Mouse (Mus musculus): Measurements from ENCODE around the gene Cul9. TPM values are rescaled to one million over a fixed set of nuclear protein-coding genes. Genes with fewer than 3 reads are reported as not detected.

Cul9 gene
- polyA plus RNA-seq, 1 experiment from 2014 or later: 7.6 TPM

- peaks cover 22% of the 10 kb centered on the region for H3K4me1 ChIP-seq (ENCODE audit: control insufficient read depth, insufficient read depth, low read length)
- peaks cover 10% of the 10 kb centered on the region for H3K27me3 ChIP-seq (replicated peaks; ENCODE audit: control insufficient read depth, insufficient read depth, low read length)
- H3K9ac ChIP-seq (ENCODE audit: low read length): no peak overlapping the region
- DNase-seq (ENCODE audit: low spot score): no peak
- no peaks in the 10 kb centered on the region for H3K9me3 ChIP-seq (replicated peaks; ENCODE audit: control insufficient read depth, low read length)
- H3K4me2 ChIP-seq (ENCODE audit: low read length): no peak overlapping the region
- no peak overlapping the region for H3K4me3 ChIP-seq (ENCODE audit: low read depth, low read length)
- no peak for ATAC-seq
- WGBS: 57% methylated on average over 3 of the region's 3 CpGs
- peaks cover 34% of the 10 kb centered on the region for H3K36me3 ChIP-seq (ENCODE audit: control insufficient read depth, insufficient read depth, low read length)
- H3K27ac ChIP-seq (ENCODE audit: low read depth, low read length): no peak overlapping the region
Measured at GRCm38 (mm10) chr17:46458439-46458838, 87.7 kb downstream of the Cul9 start.

- Histone ChIP-seq H3K36me3 (ENCODE audit: control insufficient read depth, insufficient read depth, low read length) (peaks cover 29% of the 10 kb centered on the region), H3K4me1 (ENCODE audit: control insufficient read depth, insufficient read depth, low read length) (peaks cover 24% of the 10 kb centered on the region), H3K27ac (ENCODE audit: low read depth, low read length) (no peak overlapping the region), H3K4me2 (ENCODE audit: low read length) (no peak overlapping the region), H3K9ac (ENCODE audit: low read length) (no peak overlapping the region), H3K9me3 (replicated peaks; ENCODE audit: control insufficient read depth, low read length) (no peaks in the 10 kb centered on the region), H3K4me3 (ENCODE audit: low read depth, low read length) (no peak overlapping the region), H3K27me3 (replicated peaks; ENCODE audit: control insufficient read depth, insufficient read depth, low read length) (peaks cover 12% of the 10 kb centered on the region)
- ATAC-seq (no peak), DNase-seq (ENCODE audit: low spot score) (peak; percentile 34)
- 21% methylated on average over 10 of the region's 10 CpGs for WGBS
Measured at GRCm38 (mm10) chr17:46457791-46458190, 88.4 kb downstream of the Cul9 start.

DNA sequence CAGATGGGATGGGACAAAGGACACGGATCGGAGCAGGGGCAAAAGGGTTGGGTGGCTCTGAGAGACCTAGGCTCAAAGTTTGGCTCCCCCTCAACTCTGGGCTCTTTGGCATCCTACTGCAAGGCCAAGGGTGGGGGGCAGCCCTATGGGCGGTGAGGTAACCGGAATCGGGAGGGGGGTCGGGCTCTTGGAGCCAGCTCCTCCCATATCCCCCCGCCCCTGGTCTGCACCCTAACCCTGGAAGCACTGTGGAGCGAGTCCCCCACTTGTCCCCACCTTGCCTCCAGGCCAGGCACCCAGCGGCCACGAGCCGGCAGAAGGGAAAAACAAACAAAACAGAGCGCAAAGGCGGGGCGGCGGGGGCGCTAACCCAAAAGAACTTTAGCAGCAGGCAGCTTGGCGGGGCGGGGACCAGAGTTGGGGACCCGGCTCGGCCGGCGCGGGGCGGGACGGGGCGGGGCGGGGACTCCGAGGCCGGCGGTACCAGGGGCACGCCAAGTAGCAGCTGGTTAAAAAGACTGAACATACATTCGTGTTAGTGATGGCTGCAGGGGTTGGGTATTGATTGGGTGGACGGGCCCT, 91.0 kb downstream of the Cul9 start:
- Histone ChIP-seq H3K4me3 (ENCODE audit: low read depth, low read length) (peak overlapping the region; percentile 27), H3K27me3 (replicated peaks; ENCODE audit: control insufficient read depth, insufficient read depth, low read length) (peaks cover 12% of the 10 kb centered on the region), H3K9me3 (replicated peaks; ENCODE audit: control insufficient read depth, low read length) (no peaks in the 10 kb centered on the region), H3K9ac (ENCODE audit: low read length) (peak overlapping the region; percentile 40), H3K4me2 (ENCODE audit: low read length) (peak overlapping the region; percentile 71), H3K4me1 (ENCODE audit: control insufficient read depth, insufficient read depth, low read length) (peaks cover 24% of the 10 kb centered on the region), H3K27ac (ENCODE audit: low read depth, low read length) (no peak overlapping the region), H3K36me3 (ENCODE audit: control insufficient read depth, insufficient read depth, low read length) (peaks cover 14% of the 10 kb centered on the region)
- DNase-seq (ENCODE audit: low spot score): peak; percentile 52
- peak; percentile 69 for ATAC-seq
- WGBS: 1% methylated on average over 33 of the region's 33 CpGs

GRCm38 (mm10) chr17:46454539-46454938, 91.6 kb downstream of the Cul9 start:
- Histone ChIP-seq H3K4me1 (ENCODE audit: control insufficient read depth, insufficient read depth, low read length) (peaks cover 24% of the 10 kb centered on the region), H3K4me3 (ENCODE audit: low read depth, low read length) (peak overlapping the region; percentile 27), H3K27ac (ENCODE audit: low read depth, low read length) (0 out of 2 replicates have a peak overlapping the region, but pooled peaks have one; percentile 9), H3K36me3 (ENCODE audit: control insufficient read depth, insufficient read depth, low read length) (peaks cover 7% of the 10 kb centered on the region), H3K27me3 (replicated peaks; ENCODE audit: control insufficient read depth, insufficient read depth, low read length) (peaks cover 12% of the 10 kb centered on the region), H3K4me2 (ENCODE audit: low read length) (peak overlapping the region; percentile 71), H3K9ac (ENCODE audit: low read length) (peak overlapping the region; percentile 40), H3K9me3 (replicated peaks; ENCODE audit: control insufficient read depth, low read length) (no peaks in the 10 kb centered on the region)
- DNase-seq (ENCODE audit: low spot score) (peak; percentile 49), ATAC-seq (peak; percentile 15; the same call in 1 of the 2 replicates)
- 2% methylated on average over 9 of the region's 9 CpGs for WGBS

DNA sequence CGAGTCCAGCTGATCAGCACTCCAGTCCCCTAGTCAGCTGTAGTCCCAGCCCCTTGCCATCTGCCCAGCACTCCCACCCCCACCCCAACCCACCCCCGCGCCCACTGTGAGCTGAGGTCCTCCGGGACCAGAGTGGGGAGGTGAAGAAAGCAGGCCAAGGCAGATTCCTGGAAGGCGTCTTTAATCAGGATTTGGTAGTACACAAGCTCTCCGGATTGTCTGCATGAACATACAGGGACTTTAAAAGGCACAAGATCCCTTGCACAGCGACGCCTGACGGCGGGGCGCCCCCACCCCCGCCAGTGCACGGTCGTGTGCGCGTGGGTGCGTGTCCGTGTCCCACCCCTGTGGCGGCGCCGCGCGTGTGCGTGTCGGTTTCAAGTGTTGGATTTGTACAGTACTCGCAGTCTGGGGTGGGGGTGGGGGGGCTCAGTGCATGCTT, 92.2 kb downstream of the Cul9 start:
- peak overlapping the region; percentile 27 for H3K4me3 ChIP-seq (ENCODE audit: low read depth, low read length)
- H3K27ac ChIP-seq (ENCODE audit: low read depth, low read length): 0 out of 2 replicates have a peak overlapping the region, but pooled peaks have one; percentile 14
- H3K9ac ChIP-seq (ENCODE audit: low read length): peak overlapping the region; percentile 40
- 2% methylated on average over 26 of the region's 26 CpGs for WGBS
- DNase-seq (ENCODE audit: low spot score): peak; percentile 50
- peak; percentile 41 for ATAC-seq
- peaks cover 12% of the 10 kb centered on the region for H3K27me3 ChIP-seq (replicated peaks; ENCODE audit: control insufficient read depth, insufficient read depth, low read length)
- peaks cover 24% of the 10 kb centered on the region for H3K4me1 ChIP-seq (ENCODE audit: control insufficient read depth, insufficient read depth, low read length)
- H3K9me3 ChIP-seq (replicated peaks; ENCODE audit: control insufficient read depth, low read length): no peaks in the 10 kb centered on the region
- peak overlapping the region; percentile 71 for H3K4me2 ChIP-seq (ENCODE audit: low read length)
- peaks cover 3% of the 10 kb centered on the region; the same call in 1 of the 2 replicates for H3K36me3 ChIP-seq (ENCODE audit: control insufficient read depth, insufficient read depth, low read length)

DNA sequence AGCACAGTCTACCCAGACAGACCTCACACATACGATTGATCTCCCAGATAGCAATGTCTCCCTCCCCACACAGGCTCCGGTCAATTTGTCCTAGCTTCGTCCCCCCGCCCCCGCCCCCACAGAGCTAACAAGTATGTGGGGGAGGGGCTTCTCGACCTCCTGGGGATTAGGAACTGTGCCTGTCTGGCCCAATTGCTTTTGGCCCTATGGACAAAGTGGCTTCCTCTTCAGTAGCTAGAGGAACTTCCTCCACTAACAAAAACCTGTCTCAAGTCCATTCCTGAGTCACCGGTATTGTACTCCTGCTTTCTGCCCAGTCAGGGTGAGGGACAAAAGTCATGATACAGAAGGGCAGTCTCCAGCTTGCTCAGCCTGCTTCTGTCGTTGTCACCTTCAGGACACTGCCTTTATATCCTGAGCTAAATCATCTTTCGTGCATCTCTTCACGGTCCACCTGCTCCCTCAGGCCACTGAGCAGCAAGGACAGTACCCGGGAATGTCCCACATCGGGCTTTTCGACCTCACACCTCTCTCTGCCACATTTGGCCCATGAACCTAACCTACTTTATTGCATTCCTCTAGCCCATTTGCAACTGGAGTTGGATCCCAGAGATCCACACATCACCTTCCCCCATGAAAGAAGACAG, 92.8 kb downstream of the Cul9 start:
- Histone ChIP-seq H3K4me2 (ENCODE audit: low read length) (peak overlapping the region; percentile 71), H3K4me3 (ENCODE audit: low read depth, low read length) (0 out of 2 replicates have a peak overlapping the region, but pooled peaks have one; percentile 27), H3K36me3 (ENCODE audit: control insufficient read depth, insufficient read depth, low read length) (no peaks in the 10 kb centered on the region), H3K27me3 (replicated peaks; ENCODE audit: control insufficient read depth, insufficient read depth, low read length) (peaks cover 12% of the 10 kb centered on the region), H3K9me3 (replicated peaks; ENCODE audit: control insufficient read depth, low read length) (no peaks in the 10 kb centered on the region), H3K9ac (ENCODE audit: low read length) (peak overlapping the region; percentile 40; the same call in 1 of the 2 replicates), H3K4me1 (ENCODE audit: control insufficient read depth, insufficient read depth, low read length) (peaks cover 24% of the 10 kb centered on the region), H3K27ac (ENCODE audit: low read depth, low read length) (0 out of 2 replicates have a peak overlapping the region, but pooled peaks have one; percentile 14)
- 8% methylated on average over 13 of the region's 13 CpGs for WGBS
- DNase-seq (ENCODE audit: low spot score) (no peak), ATAC-seq (no peak)

GRCm38 (mm10) chr17:46452683-46453082, 93.5 kb downstream of the Cul9 start:
- DNase-seq (ENCODE audit: low spot score) (no peak), ATAC-seq (no peak)
- Histone ChIP-seq H3K9me3 (replicated peaks; ENCODE audit: control insufficient read depth, low read length) (no peaks in the 10 kb centered on the region), H3K9ac (ENCODE audit: low read length) (no peak overlapping the region), H3K4me2 (ENCODE audit: low read length) (no peak overlapping the region), H3K4me1 (ENCODE audit: control insufficient read depth, insufficient read depth, low read length) (peaks cover 24% of the 10 kb centered on the region), H3K4me3 (ENCODE audit: low read depth, low read length) (no peak overlapping the region), H3K27me3 (replicated peaks; ENCODE audit: control insufficient read depth, insufficient read depth, low read length) (peaks cover 12% of the 10 kb centered on the region), H3K36me3 (ENCODE audit: control insufficient read depth, insufficient read depth, low read length) (no peaks in the 10 kb centered on the region), H3K27ac (ENCODE audit: low read depth, low read length) (no peak overlapping the region)
- WGBS: 30% methylated on average over 5 of the region's 5 CpGs
